Mouse (Mus musculus) embryonic stem cell, embryonic (primary cell): ENCODE measurements at regions not wholly inside any gene's neighbourhood (a gene's known extent, or its start where the extent isn't known, plus 50 kb on each side); places are given as distances from the start of the nearest gene placed in this dataset.

Experiments
- CTCF ChIA-PET, 4 experiments: fragments of 300-600 bp in 2 of 4; fragments of 350-600 bp in 2 of 4; sonication (Branson Sonifier 250); formaldehyde crosslinking; loops; one replicate each; lab custom pipeline; 2022; ENCODE audit warnings: inconsistent platforms in 2 of 4; lab: Charles Lee
- POLR2A ChIA-PET, 4 experiments: fragments of 300-600 bp in 2 of 4; fragments of 350-600 bp in 2 of 4; sonication (Branson Sonifier 250); formaldehyde crosslinking; loops; one replicate each; lab custom pipeline; 2022; ENCODE audit warnings: antibody characterized with exemption in 4 of 4, inconsistent platforms in 1 of 4; lab: Charles Lee

- CTCF ChIA-PET: no interaction called here
These were observed 442.6 kb upstream of the Kcnab2 start for GRCm38 (mm10) chr4:152920261-152920660.

GRCm38 (mm10) chr4:152919851-152920250, 442.2 kb upstream of the Kcnab2 start:
- ChIA-PET CTCF (no interaction called here), POLR2A (no interaction called here)

More at GRCm38 (mm10) chr4:152920261-152920660, 442.6 kb upstream of the Kcnab2 start:
- POLR2A ChIA-PET: no interaction called here

- POLR2A ChIA-PET: interaction anchor here in 2 of 4 experiments (0.6 kb wide), 3 partner anchors 10 to 810 kb away, joined by 3 to 6 read pairs (median 4); no protein-coding TSS in a partner anchor
- CTCF ChIA-PET: interaction anchor here in 1 of 4 experiments (1.4 kb wide), 1 partner anchor 247 kb away, joined by 3 read pairs; no protein-coding TSS in a partner anchor
These were observed 438.9 kb upstream of the Kcnab2 start for GRCm38 (mm10) chr4:152916576-152916975.

GRCm38 (mm10) chr4:152913497-152913896, 435.8 kb upstream of the Kcnab2 start:
- POLR2A ChIA-PET: interaction anchor here in 3 of 4 experiments (0.5 to 1.2 kb wide), 10 partner anchors 14 to 304 kb away, joined by 3 to 6 read pairs (median 4); no protein-coding TSS in a partner anchor

GRCm38 (mm10) chr4:152912846-152913245, 435.2 kb upstream of the Kcnab2 start:
- CTCF ChIA-PET: interaction anchor here in 2 of 4 experiments (0.6 to 1.5 kb wide), 4 partner anchors 23 to 594 kb away, joined by 3 to 4 read pairs (median 4); partner anchors contain the start of gene Rnf207 (in 1 of the 2)
- POLR2A ChIA-PET: interaction anchor here in 3 of 4 experiments (0.6 to 1.2 kb wide), 7 partner anchors 13 to 247 kb away, joined by 3 to 6 read pairs (median 3); no protein-coding TSS in a partner anchor

More at GRCm38 (mm10) chr4:152913497-152913896, 435.8 kb upstream of the Kcnab2 start:
- CTCF ChIA-PET: interaction anchor here in 3 of 4 experiments (0.6 to 1.5 kb wide), 6 partner anchors 24 to 595 kb away, joined by 3 to 4 read pairs (median 3); partner anchors contain the start of gene Rnf207 (in 1 of the 3)

- CTCF ChIA-PET: no interaction called here
- POLR2A ChIA-PET: interaction anchor here in 1 of 4 experiments (0.7 kb wide), 1 partner anchor 21 kb away, joined by 3 read pairs; no protein-coding TSS in a partner anchor
These were observed 430.6 kb upstream of the Kcnab2 start for GRCm38 (mm10) chr4:152908235-152908634.

GRCm38 (mm10) chr4:152902851-152903250, 425.2 kb upstream of the Kcnab2 start:
- ChIA-PET CTCF (no interaction called here), POLR2A (interaction anchor here in 1 of 4 experiments (0.6 kb wide), 1 partner anchor 11 kb away, joined by 3 read pairs; no protein-coding TSS in a partner anchor)

GRCm38 (mm10) chr4:152900049-152900448, 422.4 kb upstream of the Kcnab2 start:
- ChIA-PET POLR2A (no interaction called here), CTCF (no interaction called here)

- POLR2A ChIA-PET: interaction anchor here in 2 of 4 experiments (0.6 to 1.5 kb wide), 4 partner anchors 8 to 311 kb away, joined by 3 to 6 read pairs (median 3); no protein-coding TSS in a partner anchor
- CTCF ChIA-PET: interaction anchor here in 1 of 4 experiments (0.6 kb wide), 1 partner anchor 162 kb away, joined by 3 read pairs; no protein-coding TSS in a partner anchor
These were observed 417.4 kb upstream of the Kcnab2 start for GRCm38 (mm10) chr4:152895076-152895475.

- CTCF ChIA-PET: no interaction called here
These were observed 415.3 kb upstream of the Kcnab2 start for GRCm38 (mm10) chr4:152892997-152893396.

GRCm38 (mm10) chr4:152889211-152889610, 411.5 kb upstream of the Kcnab2 start:
- POLR2A ChIA-PET: interaction anchor here in 2 of 4 experiments (0.5 to 1.4 kb wide), 2 partner anchors 16 to 118 kb away, joined by 3 to 4 read pairs; no protein-coding TSS in a partner anchor

More at GRCm38 (mm10) chr4:152892997-152893396, 415.3 kb upstream of the Kcnab2 start:
- POLR2A ChIA-PET: interaction anchor here in 2 of 4 experiments (0.6 to 1.5 kb wide), 3 partner anchors 13 to 93 kb away, joined by 3 to 4 read pairs (median 3); no protein-coding TSS in a partner anchor

GRCm38 (mm10) chr4:152888306-152888705, 410.6 kb upstream of the Kcnab2 start:
- ChIA-PET CTCF (no interaction called here), POLR2A (interaction anchor here in 1 of 4 experiments (0.6 to 0.7 kb wide), 2 partner anchors 206 to 1037 kb away, joined by 4 to 11 read pairs; no protein-coding TSS in a partner anchor)

More at GRCm38 (mm10) chr4:152889211-152889610, 411.5 kb upstream of the Kcnab2 start:
- CTCF ChIA-PET: interaction anchor here in 3 of 4 experiments (0.6 to 1.4 kb wide), 4 partner anchors 13 to 1412 kb away, joined by 3 read pairs; partner anchors contain the start of gene Arhgef16 (in 1 of the 3)

- POLR2A ChIA-PET: interaction anchor here in 2 of 4 experiments (0.6 to 1.2 kb wide), 3 partner anchors 8 to 552 kb away, joined by 3 read pairs; no protein-coding TSS in a partner anchor
These were observed 409.1 kb upstream of the Kcnab2 start for GRCm38 (mm10) chr4:152886773-152887172.

GRCm38 (mm10) chr4:152881433-152881930, 403.8 kb upstream of the Kcnab2 start:
- ChIA-PET POLR2A (no interaction called here), CTCF (no interaction called here)

More at GRCm38 (mm10) chr4:152886773-152887172, 409.1 kb upstream of the Kcnab2 start:
- CTCF ChIA-PET: interaction anchor here in 1 of 4 experiments (1.6 kb wide), 1 partner anchor 27 kb away, joined by 3 read pairs; no protein-coding TSS in a partner anchor

GRCm38 (mm10) chr4:152880368-152880767, 402.7 kb upstream of the Kcnab2 start:
- CTCF ChIA-PET: no interaction called here

GRCm38 (mm10) chr4:152878941-152879340, 401.3 kb upstream of the Kcnab2 start:
- CTCF ChIA-PET: no interaction called here
- POLR2A ChIA-PET: interaction anchor here in 2 of 4 experiments (0.7 kb wide), 2 partner anchors 87 to 261 kb away, joined by 3 read pairs; no protein-coding TSS in a partner anchor

More at GRCm38 (mm10) chr4:152880368-152880767, 402.7 kb upstream of the Kcnab2 start:
- POLR2A ChIA-PET: no interaction called here

- POLR2A ChIA-PET: no interaction called here
- CTCF ChIA-PET: interaction anchor here in 1 of 4 experiments (0.6 kb wide), 1 partner anchor 302 kb away, joined by 7 read pairs; no protein-coding TSS in a partner anchor
These were observed 400.7 kb upstream of the Kcnab2 start for GRCm38 (mm10) chr4:152878401-152878800.

- ChIA-PET POLR2A (no interaction called here), CTCF (interaction anchor here in 3 of 4 experiments (0.6 to 1.1 kb wide), 3 partner anchors 170 to 286 kb away, joined by 3 to 4 read pairs (median 3); no protein-coding TSS in a partner anchor)
These were observed 392.4 kb upstream of the Kcnab2 start for GRCm38 (mm10) chr4:152870046-152870445.

GRCm38 (mm10) chr4:152865894-152866293, 388.2 kb upstream of the Kcnab2 start:
- ChIA-PET CTCF (no interaction called here), POLR2A (interaction anchor here in 1 of 4 experiments (0.5 kb wide), 1 partner anchor 561 kb away, joined by 7 read pairs; no protein-coding TSS in a partner anchor)
